Mouse (Mus musculus): Measurements from ENCODE around the gene Zfp366.

- TF ChIP-seq EP300 (IDR thresholded peaks at IDR 0.05; ENCODE audit: insufficient read depth, low read depth, low read length) = no peak
- TF ChIP-seq CTCF (IDR thresholded peaks at IDR 0.05; ENCODE audit: low read depth, low read length) = no peak
- TF ChIP-seq POLR2A (IDR thresholded peaks at IDR 0.05; ENCODE audit: insufficient read depth, low read length) = no peak
These were observed 48.7 kb downstream of the Zfp366 start for GRCm38 (mm10) chr13:99233333-99233732.

Data from ES-Bruce4 (cell line).